Mouse (Mus musculus) limb, embryonic 13.5 days (tissue): ENCODE measurements around the gene Plekho2. TPM values are rescaled to one million over a fixed set of nuclear protein-coding genes. Genes with fewer than 3 reads are reported as not detected.

ENCODE experiments used
- ATAC-seq: fragments of 200-750 bp; cut with Nextera tagmentation; 2 replicates; pipeline ENCODE4 v1.8.0; 2017; ENCODE audit warnings: low read depth, moderate number of reproducible peaks, moderate TSS enrichment; ENCODE audit not compliant: low FRiP score
- H3K27ac ChIP-seq: fragments of 300-500 bp; sonication (generic); 2 replicates; pipeline ENCODE4 v1.5.1; 2015; ENCODE audit warnings: inconsistent platforms, mild to moderate bottlenecking, moderate library complexity
- H3K27me3 ChIP-seq: fragments of 300-500 bp; sonication (generic); 2 replicates; pipeline ENCODE4 v1.6.1; 2015; ENCODE audit warnings: mild to moderate bottlenecking, inconsistent platforms
- H3K36me3 ChIP-seq: fragments of 300-500 bp; sonication (generic); 2 replicates; pipeline ENCODE4 v1.6.1; 2015; ENCODE audit warnings: inconsistent platforms, mild to moderate bottlenecking, moderate library complexity
- H3K4me1 ChIP-seq: fragments of 300-500 bp; sonication (generic); 2 replicates; pipeline ENCODE4 v1.6.1; 2015; ENCODE audit warnings: inconsistent platforms
- H3K4me2 ChIP-seq: fragments of 300-500 bp; sonication (generic); replicated peaks from 2 replicates; pipeline ENCODE4 v1.6.1; 2015; ENCODE audit warnings: inconsistent platforms, mild to moderate bottlenecking, moderate library complexity
- H3K4me3 ChIP-seq: fragments of 300-500 bp; sonication (generic); 2 replicates; pipeline ENCODE4 v1.5.1; 2015; ENCODE audit warnings: moderate library complexity, mild to moderate bottlenecking, inconsistent platforms
- H3K9ac ChIP-seq: fragments of 300-500 bp; sonication (generic); 2 replicates; pipeline ENCODE4 v1.6.1; 2015; ENCODE audit warnings: mild to moderate bottlenecking, inconsistent platforms
- H3K9me3 ChIP-seq: fragments of 300-500 bp; sonication (generic); 2 replicates; pipeline ENCODE4 v1.6.1; 2016; ENCODE audit warnings: inconsistent platforms
- WGBS: fragments of 180-500 bp; shearing (Covaris S2); methylation state at CpG from one replicate; pipeline ENCODE4 v1.1.7; 2015; 5-methylcytosine and 5-hydroxymethylcytosine counted together
- polyA plus RNA-seq: library from polyadenylated mRNA; unstranded; fragments of >200 nt; fragmentation: Nextera tagmentation; extraction: Ambion mirVana; gene quantifications from 2 replicates; pipeline ENCODE4 v1.2.1, GENCODE M21; 2015

Gene Plekho2
- polyA plus RNA-seq, 1 experiment from 2014 or later, result 16.2 TPM

DNA sequence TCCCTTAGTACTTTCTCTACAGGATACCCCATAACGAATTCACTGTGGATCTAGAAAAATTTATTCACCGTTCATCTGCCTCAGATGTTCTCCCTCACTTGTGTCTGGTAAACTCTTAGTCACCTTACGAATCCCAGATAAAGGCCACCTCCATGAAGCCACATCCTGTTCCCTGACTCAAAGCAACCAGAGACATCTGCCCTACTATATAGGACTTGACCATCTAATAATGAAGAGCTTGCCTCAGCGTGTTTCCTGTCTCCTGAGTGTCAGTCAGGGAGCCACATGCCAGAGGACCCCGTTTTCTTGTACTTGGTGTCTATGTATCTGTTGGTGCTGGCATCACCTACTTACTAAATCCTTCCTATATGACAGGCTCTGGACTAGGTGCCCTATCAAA lies 30.2 kb downstream of the Plekho2 start:
- peaks cover 42% of the 10 kb centered on the region for H3K4me1 ChIP-seq
- H3K27ac ChIP-seq, result no peak overlapping the region
- H3K27me3 ChIP-seq, result no peaks in the 10 kb centered on the region
- H3K4me2 ChIP-seq, result no peak overlapping the region
- H3K4me3 ChIP-seq, result no peak overlapping the region
- no peak for ATAC-seq
- H3K36me3 ChIP-seq, result peaks cover 7% of the 10 kb centered on the region
- H3K9me3 ChIP-seq, result no peaks in the 10 kb centered on the region
- H3K9ac ChIP-seq, result no peak overlapping the region
- 85% methylated on average over 5 of the region's 5 CpGs for WGBS

DNA sequence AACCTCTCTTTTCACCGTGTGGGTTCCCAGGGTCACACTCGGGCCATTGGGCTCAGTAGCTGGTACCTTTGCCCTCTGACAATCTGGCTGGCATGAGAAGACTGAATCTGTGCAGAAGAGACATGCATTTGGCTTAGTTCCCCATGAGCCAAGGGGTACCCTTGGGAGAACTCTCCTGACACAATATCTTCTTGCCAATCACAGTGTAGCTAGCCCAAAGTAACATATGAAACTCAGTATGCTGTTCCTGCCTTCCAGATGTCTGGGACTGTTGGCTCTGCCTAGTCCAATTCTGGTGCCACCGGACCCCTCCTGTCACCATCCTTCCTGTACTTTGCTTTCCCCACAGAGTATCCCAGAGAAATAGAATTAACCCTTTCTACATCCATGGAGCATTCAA lies 30.7 kb downstream of the Plekho2 start:
- Histone ChIP-seq H3K4me1 (peaks cover 39% of the 10 kb centered on the region), H3K27me3 (no peaks in the 10 kb centered on the region), H3K9ac (no peak overlapping the region), H3K4me3 (no peak overlapping the region), H3K27ac (no peak overlapping the region), H3K9me3 (no peaks in the 10 kb centered on the region), H3K36me3 (peaks cover 3% of the 10 kb centered on the region; the same call in 1 of the 2 replicates), H3K4me2 (no peak overlapping the region)
- WGBS, result 81% methylated on average over 3 of the region's 3 CpGs
- no peak for ATAC-seq

DNA sequence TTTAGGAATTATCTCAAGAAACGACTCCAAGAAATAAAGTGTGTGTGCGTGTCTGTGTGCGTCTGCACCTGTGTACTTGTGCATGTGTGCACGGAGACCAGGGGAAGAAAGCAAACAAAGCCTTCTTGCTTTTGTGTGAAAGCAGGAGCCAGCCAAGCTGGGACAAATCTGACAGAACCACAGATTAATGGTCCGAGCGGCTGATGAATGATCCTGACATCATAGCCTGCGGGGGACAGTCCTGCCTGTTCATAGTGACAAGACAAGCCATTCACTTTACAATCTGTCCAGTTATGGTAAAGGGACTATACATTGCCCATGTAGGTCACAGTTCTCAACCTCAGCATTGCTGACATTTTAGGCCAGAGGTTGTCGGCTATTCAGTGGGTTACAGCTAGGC lies 31.5 kb downstream of the Plekho2 start:
- no peak overlapping the region for H3K4me3 ChIP-seq
- H3K9me3 ChIP-seq, result no peaks in the 10 kb centered on the region
- H3K4me1 ChIP-seq, result peaks cover 39% of the 10 kb centered on the region
- H3K9ac ChIP-seq, result no peak overlapping the region
- no peak overlapping the region for H3K4me2 ChIP-seq
- H3K27ac ChIP-seq, result no peak overlapping the region
- no peak for ATAC-seq
- no peaks in the 10 kb centered on the region for H3K27me3 ChIP-seq
- 66% methylated on average over 8 of the region's 8 CpGs for WGBS
- no peaks in the 10 kb centered on the region; the same call in 1 of the 2 replicates for H3K36me3 ChIP-seq

DNA sequence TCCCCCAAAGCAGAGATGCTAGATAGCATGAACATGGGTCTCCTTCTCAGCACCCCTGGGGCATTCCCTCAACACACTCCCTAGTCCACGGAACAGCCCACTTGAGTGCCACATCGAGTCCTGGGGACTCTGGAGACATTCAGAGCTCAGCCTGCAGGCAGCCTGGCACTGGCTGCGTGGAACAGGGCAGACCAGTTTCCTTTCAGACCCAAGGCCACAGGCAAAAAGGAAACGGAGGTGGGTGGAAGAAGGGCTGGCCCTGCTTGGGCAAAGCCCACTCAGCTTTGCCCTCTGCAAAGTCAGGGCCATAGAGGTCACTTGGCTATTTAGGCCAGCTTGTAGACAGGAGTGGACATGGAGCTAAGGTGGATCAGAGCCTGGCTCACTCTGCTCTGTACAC lies 32.0 kb downstream of the Plekho2 start:
- WGBS, result 63% methylated on average over 4 of the region's 4 CpGs
- no peak for ATAC-seq
- no peak overlapping the region for H3K27ac ChIP-seq
- H3K4me1 ChIP-seq, result peaks cover 39% of the 10 kb centered on the region
- no peaks in the 10 kb centered on the region for H3K27me3 ChIP-seq
- no peaks in the 10 kb centered on the region for H3K9me3 ChIP-seq
- H3K36me3 ChIP-seq, result no peaks in the 10 kb centered on the region; the same call in 1 of the 2 replicates
- H3K4me2 ChIP-seq, result no peak overlapping the region
- no peak overlapping the region for H3K9ac ChIP-seq
- H3K4me3 ChIP-seq, result no peak overlapping the region

DNA sequence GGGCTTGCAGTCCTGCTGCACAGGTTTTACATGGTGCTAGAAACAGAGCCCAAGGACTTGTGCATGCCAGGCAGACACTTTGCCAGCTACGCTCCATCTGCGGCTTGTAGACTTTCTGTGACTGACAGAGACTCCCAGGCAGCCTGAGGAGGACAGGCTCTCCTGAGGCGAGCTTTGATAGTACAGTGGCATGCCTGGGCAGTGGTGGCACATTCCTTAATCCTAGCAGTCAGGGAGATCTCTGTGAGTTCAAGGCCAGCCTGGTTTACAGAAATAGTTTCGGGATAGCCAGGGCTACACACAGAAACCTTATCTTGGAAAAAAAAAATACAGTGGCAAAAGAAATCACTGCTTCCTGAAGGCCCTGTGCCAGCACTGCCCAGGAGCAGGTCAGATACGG lies 32.7 kb downstream of the Plekho2 start:
- Histone ChIP-seq H3K9me3 (no peaks in the 10 kb centered on the region), H3K9ac (no peak overlapping the region), H3K27ac (no peak overlapping the region), H3K4me1 (peaks cover 39% of the 10 kb centered on the region), H3K4me2 (no peak overlapping the region), H3K27me3 (no peaks in the 10 kb centered on the region), H3K36me3 (no peaks in the 10 kb centered on the region; the same call in 1 of the 2 replicates), H3K4me3 (no peak overlapping the region)
- no peak for ATAC-seq
- WGBS, result 85% methylated on average over 5 of the region's 5 CpGs

DNA sequence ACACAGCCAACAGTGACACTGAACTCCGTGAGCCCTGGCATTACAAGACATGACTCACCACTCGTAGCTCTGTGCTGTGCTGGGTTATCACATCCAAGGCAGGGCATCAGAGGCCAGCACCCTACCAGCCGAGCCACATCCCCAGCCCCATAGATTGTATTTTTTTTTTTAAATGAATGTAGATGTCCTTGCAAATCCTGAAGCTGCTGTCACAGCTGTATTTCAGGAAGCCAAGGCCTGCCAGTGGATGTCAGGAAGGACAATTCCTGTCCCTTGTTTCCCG lies 33.5 kb downstream of the Plekho2 start:
- Histone ChIP-seq H3K4me2 (no peak overlapping the region), H3K9ac (no peak overlapping the region), H3K4me3 (no peak overlapping the region), H3K36me3 (no peaks in the 10 kb centered on the region), H3K27ac (no peak overlapping the region), H3K27me3 (no peaks in the 10 kb centered on the region), H3K4me1 (peaks cover 41% of the 10 kb centered on the region), H3K9me3 (no peaks in the 10 kb centered on the region)
- ATAC-seq, result no peak
- 59% methylated on average over 4 of the region's 4 CpGs for WGBS

DNA sequence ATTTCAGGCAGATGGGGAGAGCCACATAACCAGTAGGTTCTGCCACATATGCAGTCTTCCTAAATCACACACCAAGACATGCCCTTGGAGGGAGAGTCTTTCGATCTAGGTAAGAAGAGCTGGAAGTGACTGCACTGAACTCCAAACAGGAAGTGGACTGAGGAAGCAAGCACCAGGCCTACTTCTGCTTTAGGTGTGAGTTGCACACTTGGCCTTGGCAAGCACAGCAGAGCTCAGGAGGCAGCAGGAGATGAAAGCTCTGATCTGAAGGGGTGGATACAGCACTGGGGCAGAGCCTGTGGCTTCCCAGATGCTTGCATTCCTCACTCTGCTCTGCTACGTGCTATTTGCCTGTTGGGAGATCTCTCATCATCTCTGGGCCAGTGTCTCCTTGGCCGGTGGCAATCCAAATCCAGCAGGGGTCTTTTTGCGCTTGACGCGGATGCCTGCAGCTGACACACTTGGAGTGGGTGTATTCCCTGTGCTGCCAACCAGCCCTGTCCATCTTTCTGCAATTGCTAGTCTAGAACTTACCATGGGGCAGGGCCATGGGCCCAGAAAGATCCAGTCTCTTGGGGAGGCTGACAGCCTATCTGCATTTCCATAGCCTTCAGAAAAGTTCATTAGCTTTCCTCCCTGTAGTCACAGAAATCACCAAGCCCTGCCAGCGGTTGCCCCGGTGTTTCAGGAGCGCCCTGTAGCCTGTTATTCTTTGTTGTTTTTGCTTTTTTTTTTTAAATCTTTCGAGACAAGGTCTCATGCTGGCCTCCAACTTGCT lies 34.0 kb downstream of the Plekho2 start:
- Histone ChIP-seq H3K27ac (peak overlapping the region; percentile 40; the same call in 1 of the 2 replicates), H3K4me1 (peaks cover 39% of the 10 kb centered on the region), H3K9ac (0 out of 2 replicates have a peak overlapping the region, but pooled peaks have one; percentile 39), H3K36me3 (no peaks in the 10 kb centered on the region), H3K4me2 (no peak overlapping the region), H3K27me3 (no peaks in the 10 kb centered on the region), H3K4me3 (no peak overlapping the region), H3K9me3 (no peaks in the 10 kb centered on the region)
- 77% methylated on average over 10 of the region's 10 CpGs for WGBS
- no peak for ATAC-seq

DNA sequence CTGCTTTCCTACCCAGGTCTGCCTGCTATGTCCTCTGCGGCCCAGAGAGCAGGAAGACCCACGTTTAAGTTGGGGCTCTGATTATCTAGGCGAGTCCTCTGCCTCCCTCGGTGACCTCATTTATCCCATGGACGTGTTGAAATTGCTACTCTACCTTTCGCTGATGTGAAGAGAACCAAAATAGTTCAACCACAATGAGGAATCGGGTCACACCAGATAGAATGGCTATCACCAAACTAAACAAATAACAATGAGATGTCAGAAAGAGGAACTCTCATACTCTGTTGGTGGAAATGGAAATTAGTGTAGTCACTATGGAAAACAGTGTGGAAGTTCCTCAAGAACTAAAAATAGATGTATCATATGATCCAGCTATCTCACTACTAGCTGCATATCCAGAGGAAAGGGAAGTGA lies 37.7 kb downstream of the Plekho2 start:
- H3K4me2 ChIP-seq, result no peak overlapping the region
- H3K27ac ChIP-seq, result no peak overlapping the region
- 83% methylated on average over 7 of the region's 7 CpGs for WGBS

DNA sequence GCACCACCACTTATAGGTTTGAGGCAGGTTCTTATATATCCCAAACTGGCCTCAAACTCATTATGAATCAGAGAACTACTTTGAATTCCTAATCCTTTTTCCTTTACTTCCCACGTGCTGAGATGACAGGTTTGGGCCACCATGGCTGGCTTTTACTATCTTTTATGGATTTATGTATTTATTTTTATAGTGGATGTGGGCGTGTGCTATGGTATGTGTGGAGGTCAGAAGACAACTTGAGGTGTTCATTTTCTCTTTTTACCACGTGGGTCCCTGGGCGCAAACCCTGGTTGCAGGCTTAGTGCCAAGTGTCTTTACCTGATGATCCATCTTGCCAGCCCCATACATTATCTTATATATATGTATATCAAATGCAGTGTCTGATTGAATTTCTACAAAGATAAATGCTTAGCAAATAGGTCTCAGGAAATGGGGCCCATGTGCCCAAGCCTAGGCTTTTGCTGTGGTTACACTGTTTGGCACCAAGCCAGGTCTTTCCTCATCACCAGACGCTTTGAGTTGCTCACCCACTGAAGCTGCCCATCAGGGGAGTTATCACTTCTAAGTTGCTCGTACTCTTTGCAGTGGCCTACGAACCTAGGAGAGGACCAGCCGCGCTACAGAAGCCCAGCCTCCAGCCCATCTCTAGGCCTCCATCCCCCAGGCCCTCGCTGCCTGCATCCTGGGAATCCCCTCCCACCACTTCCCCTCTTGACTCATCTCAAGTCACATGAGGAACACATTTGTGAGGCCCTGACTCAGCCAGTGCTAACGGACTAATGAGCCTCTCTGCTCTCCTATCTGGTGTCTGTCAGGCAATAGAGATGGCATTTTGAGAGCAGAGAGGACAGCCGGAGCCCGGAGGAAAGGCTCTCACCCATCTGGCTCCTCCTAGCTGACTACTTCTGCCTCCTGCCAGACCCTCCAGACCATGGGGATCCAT lies 38.4 kb downstream of the Plekho2 start:
- Histone ChIP-seq H3K27ac (no peak overlapping the region), H3K27me3 (no peaks in the 10 kb centered on the region), H3K36me3 (no peaks in the 10 kb centered on the region), H3K4me3 (no peak overlapping the region), H3K4me2 (no peak overlapping the region), H3K9me3 (no peaks in the 10 kb centered on the region), H3K4me1 (peaks cover 18% of the 10 kb centered on the region), H3K9ac (no peak overlapping the region)
- WGBS, result 54% methylated on average over 13 of the region's 13 CpGs
- no peak for ATAC-seq

More for the DNA sequence above, 37.7 kb downstream of the Plekho2 start:
- H3K9me3 ChIP-seq, result no peaks in the 10 kb centered on the region
- no peaks in the 10 kb centered on the region for H3K36me3 ChIP-seq
- H3K4me3 ChIP-seq, result no peak overlapping the region
- H3K4me1 ChIP-seq, result peaks cover 20% of the 10 kb centered on the region
- ATAC-seq, result no peak
- no peaks in the 10 kb centered on the region for H3K27me3 ChIP-seq
- H3K9ac ChIP-seq, result no peak overlapping the region

DNA sequence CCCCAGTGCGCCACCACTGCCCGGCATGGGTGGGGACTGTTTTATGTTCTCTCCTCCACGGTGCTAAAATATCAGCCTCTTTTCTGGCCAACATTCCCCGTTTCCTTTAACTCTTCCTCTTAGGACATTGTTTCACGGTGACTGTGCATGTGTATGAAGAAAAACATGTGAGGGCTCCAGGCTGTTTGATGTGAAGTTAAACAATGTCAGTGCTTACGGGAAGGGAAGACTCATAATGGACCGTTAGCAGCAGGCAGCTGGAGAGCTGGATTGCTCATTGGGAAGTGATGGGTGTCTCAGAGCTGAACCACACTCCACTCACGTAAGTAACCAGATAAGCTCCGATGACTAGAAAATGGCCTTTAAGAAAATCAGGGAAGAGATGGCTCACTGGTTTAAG lies 40.1 kb downstream of the Plekho2 start:
- 81% methylated on average over 9 of the region's 9 CpGs for WGBS

DNA sequence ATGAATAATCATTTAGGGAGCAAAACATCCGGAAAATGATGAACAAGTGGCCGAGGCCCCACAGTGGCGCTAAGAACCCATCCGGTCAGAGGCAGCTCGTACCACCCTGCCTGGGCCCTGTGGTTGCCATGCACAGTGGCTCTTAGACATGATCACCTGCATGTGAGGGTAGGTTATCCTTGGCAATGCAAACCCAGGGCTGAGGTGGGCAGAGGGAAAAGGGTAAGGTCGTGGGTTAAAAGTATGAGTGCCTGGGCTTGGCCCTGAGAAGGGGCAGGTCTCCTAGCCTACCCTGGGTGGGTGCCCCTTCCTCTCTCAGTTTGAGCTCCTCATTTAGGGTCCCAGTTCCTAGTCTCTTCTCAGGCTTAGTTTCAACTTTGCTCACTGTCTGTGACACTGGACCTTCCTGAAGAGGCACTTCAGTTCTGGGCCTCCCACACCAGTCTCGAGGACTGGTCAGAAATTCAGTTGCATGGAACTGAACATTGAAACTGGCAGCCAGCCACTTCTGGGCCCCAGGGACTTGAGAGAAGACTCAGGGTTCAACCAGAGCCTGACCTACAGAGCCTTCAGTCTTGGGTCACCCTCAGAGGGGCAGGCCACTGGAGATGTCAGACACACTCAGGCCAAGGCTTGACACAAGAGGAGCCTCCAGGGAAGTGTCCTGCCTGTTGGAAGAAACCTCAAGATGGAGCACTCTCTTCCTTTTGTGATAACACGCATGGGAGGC lies 41.8 kb downstream of the Plekho2 start:
- H3K36me3 ChIP-seq, result no peaks in the 10 kb centered on the region
- no peaks in the 10 kb centered on the region for H3K27me3 ChIP-seq
- no peak for ATAC-seq
- peaks cover 8% of the 10 kb centered on the region for H3K4me1 ChIP-seq
- no peak overlapping the region for H3K4me2 ChIP-seq
- H3K9me3 ChIP-seq, result no peaks in the 10 kb centered on the region
- 90% methylated on average over 8 of the region's 8 CpGs for WGBS
- H3K9ac ChIP-seq, result no peak overlapping the region
- H3K27ac ChIP-seq, result no peak overlapping the region
- no peak overlapping the region for H3K4me3 ChIP-seq

More for the DNA sequence above, 40.1 kb downstream of the Plekho2 start:
- no peaks in the 10 kb centered on the region for H3K9me3 ChIP-seq
- H3K27ac ChIP-seq, result no peak overlapping the region
- no peak for ATAC-seq
- H3K4me2 ChIP-seq, result no peak overlapping the region
- H3K4me1 ChIP-seq, result peaks cover 8% of the 10 kb centered on the region
- no peaks in the 10 kb centered on the region for H3K27me3 ChIP-seq
- no peaks in the 10 kb centered on the region for H3K36me3 ChIP-seq
- H3K4me3 ChIP-seq, result no peak overlapping the region
- no peak overlapping the region for H3K9ac ChIP-seq

DNA sequence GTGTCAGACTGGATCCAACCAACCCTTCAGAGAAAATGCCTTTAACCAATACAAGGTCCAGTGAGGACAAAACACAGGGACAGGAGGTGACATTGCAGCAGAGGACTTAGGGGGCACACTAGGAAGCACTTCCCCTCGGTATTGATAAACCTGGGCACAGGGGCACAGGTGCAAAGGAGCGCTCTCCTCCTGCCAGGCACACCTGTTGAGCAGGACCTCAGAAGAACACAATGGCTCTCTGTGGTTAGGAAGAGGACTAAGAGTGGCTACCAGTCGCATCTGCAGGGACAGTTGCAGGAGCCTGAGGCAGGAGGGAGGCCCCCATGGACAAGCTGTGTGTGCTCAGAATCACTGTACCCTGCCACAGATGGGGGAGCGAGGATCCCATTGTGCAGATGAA lies 43.3 kb downstream of the Plekho2 start:
- 83% methylated on average over 4 of the region's 4 CpGs for WGBS
- Histone ChIP-seq H3K4me1 (peaks cover 4% of the 10 kb centered on the region), H3K36me3 (no peaks in the 10 kb centered on the region), H3K27me3 (no peaks in the 10 kb centered on the region), H3K9ac (no peak overlapping the region), H3K4me2 (no peak overlapping the region), H3K27ac (no peak overlapping the region), H3K9me3 (no peaks in the 10 kb centered on the region), H3K4me3 (no peak overlapping the region)
- ATAC-seq, result no peak
